Mouse (Mus musculus) sigmoid colon, adult 10 weeks (tissue): ENCODE measurements around the gene Armh4. TPM values are rescaled to one million over a fixed set of nuclear protein-coding genes. Genes with fewer than 3 reads are reported as not detected.

ENCODE experiments used
- polyA plus RNA-seq: library from polyadenylated mRNA; stranded (reverse); fragments of 350-450 nt; fragmentation: Illumina TruSeq; extraction: RNeasy Lipid Tissue Mini Kit (QIAGEN cat#74804); gene quantifications from one replicate; pipeline ENCODE4 v1.2.3, GENCODE M21; 2014; ENCODE audit warnings: low read depth, low replicate concordance

Armh4 gene
- polyA plus RNA-seq = 8.5 TPM

DNA sequence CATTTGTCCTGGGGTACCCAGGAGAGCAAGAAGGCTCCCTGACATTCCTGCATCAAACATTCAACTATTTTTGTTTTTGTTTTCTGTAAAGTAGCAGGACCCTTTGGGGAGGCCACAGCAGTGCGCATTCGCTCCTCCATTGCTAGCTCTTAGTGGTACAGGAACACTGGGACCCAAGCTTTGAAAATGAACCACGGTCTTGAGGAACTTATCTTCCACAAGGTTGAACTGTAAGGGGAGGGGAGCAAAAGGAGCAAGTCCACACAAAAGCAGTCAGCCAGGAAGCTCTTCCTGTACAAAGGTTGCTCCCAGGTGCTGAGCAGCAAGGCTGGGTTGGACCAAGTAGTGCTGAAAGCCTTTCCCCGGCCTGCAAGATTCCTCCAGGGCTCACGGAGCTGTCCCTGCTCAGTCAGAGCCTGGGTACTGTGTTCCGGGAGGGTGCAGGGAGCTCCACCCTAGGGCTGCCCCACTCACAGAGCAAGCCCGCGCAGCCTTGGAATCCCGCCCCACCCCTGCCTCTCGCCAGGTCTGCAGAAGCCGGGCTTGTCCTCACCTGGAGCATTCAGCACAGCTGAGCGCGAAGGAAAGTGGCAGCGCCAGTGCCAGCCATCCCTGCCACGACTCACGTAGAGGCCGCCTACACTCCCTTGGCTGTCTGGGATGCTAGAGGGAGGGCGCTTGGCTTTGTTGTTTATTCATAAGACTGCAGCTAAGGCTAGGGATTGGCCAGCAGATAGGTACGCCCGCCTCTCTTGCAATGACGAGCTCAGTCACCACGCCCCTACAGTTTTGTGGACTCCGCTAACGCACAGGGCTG is at the start of gene Armh4:
Gene Armh4, minus strand, starts transcription at position 669 of the 817 bp plus-strand sequence.

Other genes with a start within 250 kb of the Armh4 start
- not detected for gene Olfr722, start 118.6 kb upstream of the Armh4 start, polyA plus RNA-seq
- gene Olfr723, start 148.4 kb upstream of the Armh4 start, polyA plus RNA-seq = not detected
- gene Olfr724, start 179.9 kb upstream of the Armh4 start, polyA plus RNA-seq = not detected